Mouse (Mus musculus): Measurements from ENCODE around the gene Tgfbr3. TPM values are rescaled to one million over a fixed set of nuclear protein-coding genes. Genes with fewer than 3 reads are reported as not detected.

The Tgfbr3 gene
- total RNA-seq, 2 experiments from 2014 or later, result 214 to 231 TPM

- DNase-seq (ENCODE audit: low spot score in 2 of 2), result no peak
These were observed 138.1 kb downstream of the Tgfbr3 start for GRCm38 (mm10) chr5:107151320-107151719.

GRCm38 (mm10) chr5:107150555-107151312 is 138.7 kb downstream of the Tgfbr3 start:
- no peak for DNase-seq (ENCODE audit: low spot score in 2 of 2)

- no peak for DNase-seq (ENCODE audit: low spot score in 2 of 2)
These were observed 141.3 kb downstream of the Tgfbr3 start for GRCm38 (mm10) chr5:107147951-107148766.

GRCm38 (mm10) chr5:107147413-107147812 is 142.0 kb downstream of the Tgfbr3 start:
- no peak for DNase-seq (ENCODE audit: low spot score in 2 of 2)

DNA sequence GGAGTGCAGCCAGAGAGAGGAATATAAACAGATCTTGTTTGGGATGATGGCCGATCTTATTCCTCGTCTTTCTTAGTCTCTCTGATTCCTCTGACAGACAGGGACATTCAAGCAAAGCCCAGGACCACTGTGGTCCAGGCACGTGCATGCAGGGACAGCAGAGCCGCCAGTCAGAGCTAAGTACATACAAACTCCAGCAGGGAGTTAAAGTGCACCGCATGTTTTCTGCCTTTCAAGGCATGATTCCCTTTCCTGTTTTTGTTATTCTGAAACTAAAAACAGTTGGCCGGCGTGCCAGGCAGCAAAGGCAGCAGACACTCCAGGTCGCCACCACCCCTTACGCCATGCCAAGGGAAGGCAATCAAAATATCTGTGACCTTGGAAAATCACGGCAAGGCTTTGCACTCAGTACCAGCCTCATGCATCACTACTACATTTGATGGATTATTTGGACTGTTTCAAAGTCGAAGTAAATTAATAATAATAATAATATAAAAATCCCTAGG is 143.3 kb downstream of the Tgfbr3 start:
- no peak for DNase-seq (ENCODE audit: low spot score in 2 of 2)

DNA sequence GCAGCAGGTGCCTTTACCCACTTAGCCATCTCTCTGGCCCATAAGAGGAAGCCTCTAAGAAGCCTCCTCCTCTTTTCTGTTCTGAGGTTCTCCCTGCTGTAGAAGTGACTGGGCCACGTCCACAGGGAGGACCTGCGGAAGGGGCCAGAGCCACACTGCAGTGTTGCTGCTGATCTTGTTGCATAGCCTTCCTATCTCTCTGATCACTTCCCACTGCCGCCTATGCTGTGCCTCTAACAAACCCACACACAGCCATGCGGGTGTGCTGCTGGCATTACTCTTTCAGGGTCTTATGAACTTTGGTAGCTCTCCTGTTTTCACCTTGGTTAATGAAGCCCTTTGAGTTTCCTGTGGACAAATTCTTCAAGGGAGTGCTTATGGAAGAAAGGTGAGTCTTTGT is 144.3 kb downstream of the Tgfbr3 start:
- DNase-seq (ENCODE audit: low spot score in 2 of 2), result no peak

DNA sequence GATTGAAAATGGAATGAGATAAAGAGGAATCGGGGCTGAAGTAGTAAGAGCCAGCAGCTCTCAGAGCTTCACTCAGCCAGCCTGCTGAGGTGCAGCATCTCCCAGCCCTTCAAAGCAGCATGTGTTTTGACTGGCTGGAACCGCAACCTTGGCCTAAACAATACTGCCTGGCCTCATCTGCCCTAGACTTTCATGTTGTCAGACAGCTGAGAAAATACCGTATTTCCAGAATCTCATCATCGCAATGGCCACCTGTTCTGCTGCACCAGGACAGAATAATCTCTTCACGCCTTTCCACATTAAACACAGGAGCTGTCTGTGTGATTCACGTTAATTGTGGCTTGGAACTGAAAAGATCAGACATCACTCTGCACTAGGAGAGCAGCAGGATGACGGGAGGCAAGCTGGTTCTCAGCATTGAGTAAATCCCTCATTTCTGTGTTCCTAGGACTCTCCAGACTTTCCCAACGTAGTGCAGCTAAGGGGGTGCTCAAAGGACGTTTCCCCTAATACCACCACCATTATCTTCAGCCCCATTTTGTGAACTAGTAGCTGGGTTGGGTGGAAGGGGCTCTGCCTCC is 145.1 kb downstream of the Tgfbr3 start:
- no peak for DNase-seq (ENCODE audit: low spot score in 2 of 2)

DNA sequence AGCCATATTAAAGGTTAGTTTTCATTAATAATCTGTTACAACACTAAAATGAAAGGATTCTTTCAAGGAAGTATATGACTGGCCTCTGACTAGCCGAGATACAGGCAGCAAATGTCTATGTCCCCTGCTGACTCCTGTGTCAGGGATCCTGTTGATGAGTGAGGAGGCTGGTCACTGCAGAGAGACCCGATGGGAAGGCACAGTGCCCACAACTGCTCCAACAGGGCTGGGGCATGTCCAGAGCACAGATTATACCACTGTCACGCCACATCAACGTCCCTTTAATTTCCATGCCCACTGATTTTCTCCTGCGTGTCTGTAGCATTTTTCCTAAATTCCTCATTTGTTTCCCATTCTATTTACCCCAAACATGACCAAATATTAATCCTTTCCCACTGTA is 146.0 kb downstream of the Tgfbr3 start:
- DNase-seq (ENCODE audit: low spot score in 2 of 2), result no peak

- no peak for DNase-seq (ENCODE audit: low spot score in 2 of 2)
These were observed 146.6 kb downstream of the Tgfbr3 start for GRCm38 (mm10) chr5:107142791-107143190.

GRCm38 (mm10) chr5:107141375-107141774 is 148.1 kb downstream of the Tgfbr3 start:
- no peak for DNase-seq (ENCODE audit: low spot score in 2 of 2)

GRCm38 (mm10) chr5:107139800-107140651 is 149.4 kb downstream of the Tgfbr3 start:
- DNase-seq (ENCODE audit: low spot score in 2 of 2), result no peak

GRCm38 (mm10) chr5:107133336-107133735 is 156.1 kb downstream of the Tgfbr3 start:
- DNase-seq (ENCODE audit: low spot score in 2 of 2), result no peak

- no peak for DNase-seq (ENCODE audit: low spot score in 2 of 2)
These were observed 157.2 kb downstream of the Tgfbr3 start for GRCm38 (mm10) chr5:107132231-107132630.

DNA sequence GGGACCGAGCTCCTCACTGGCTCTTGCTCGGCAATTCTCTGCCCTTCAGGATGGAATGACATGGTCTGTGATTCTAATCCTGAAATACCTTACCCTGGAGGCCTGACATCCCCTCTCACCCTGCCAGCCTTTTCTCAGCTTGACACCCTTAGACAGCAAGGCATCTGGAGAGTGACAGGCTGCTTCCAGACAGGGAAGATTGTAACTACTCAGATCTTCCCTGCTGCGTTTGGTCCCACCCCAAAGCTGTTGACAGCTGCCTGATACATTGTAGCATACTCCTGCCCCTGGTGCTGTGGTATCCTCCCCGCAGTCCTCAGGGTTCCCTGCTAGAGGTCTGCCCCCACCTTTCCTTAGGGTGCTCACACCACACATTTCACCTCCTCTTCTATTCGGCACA is 160.1 kb downstream of the Tgfbr3 start:
- no peak for DNase-seq (ENCODE audit: low spot score in 2 of 2)

DNA sequence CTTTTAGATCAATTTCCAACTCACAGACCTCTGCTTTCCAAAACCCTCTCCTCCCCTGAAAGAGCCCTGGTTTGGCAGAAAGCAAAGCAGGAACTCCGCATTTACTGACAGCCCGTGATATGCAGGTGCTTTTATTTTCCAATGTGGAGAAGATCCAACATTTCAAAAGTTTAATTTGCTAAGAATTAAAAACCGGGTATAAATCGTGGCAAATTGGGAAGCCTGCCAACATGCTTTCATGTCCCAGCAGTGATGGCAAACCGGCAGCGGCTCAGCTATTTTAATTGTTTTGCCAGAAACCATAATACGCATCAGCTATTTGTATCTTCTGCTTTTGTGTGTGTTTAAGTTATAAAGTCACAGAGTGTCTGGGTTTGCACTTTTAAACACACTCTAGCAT is 162.9 kb downstream of the Tgfbr3 start:
- no peak for DNase-seq (ENCODE audit: low spot score in 2 of 2)

- DNase-seq (ENCODE audit: low spot score in 2 of 2), result no peak
These were observed 164.3 kb downstream of the Tgfbr3 start for GRCm38 (mm10) chr5:107125131-107125530.

DNA sequence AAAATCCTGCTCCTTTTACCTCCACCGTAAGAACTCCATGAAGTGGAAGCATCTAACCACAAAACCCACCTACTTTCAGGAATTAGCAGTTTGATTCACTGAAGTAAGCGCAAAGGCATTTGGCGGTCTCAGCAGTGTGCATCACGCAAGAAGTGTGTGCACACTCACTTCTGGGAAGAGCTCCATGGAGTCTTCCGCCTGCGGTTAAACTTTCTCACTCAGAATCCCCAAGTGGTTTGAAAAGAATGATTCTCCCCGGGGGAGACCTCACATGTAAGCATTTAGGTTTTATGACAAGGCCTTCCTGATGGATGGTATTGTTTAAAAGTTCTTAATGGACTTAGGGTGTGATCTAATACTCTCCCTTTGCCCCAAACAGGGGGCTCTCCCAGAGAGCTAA is 164.9 kb downstream of the Tgfbr3 start:
- DNase-seq (ENCODE audit: low spot score in 2 of 2), result no peak

- DNase-seq (ENCODE audit: low spot score in 2 of 2), result no peak
These were observed 166.8 kb downstream of the Tgfbr3 start for GRCm38 (mm10) chr5:107122622-107123021.

GRCm38 (mm10) chr5:107121086-107121485 is 168.3 kb downstream of the Tgfbr3 start:
- DNase-seq (ENCODE audit: low spot score in 2 of 2), result no peak

DNA sequence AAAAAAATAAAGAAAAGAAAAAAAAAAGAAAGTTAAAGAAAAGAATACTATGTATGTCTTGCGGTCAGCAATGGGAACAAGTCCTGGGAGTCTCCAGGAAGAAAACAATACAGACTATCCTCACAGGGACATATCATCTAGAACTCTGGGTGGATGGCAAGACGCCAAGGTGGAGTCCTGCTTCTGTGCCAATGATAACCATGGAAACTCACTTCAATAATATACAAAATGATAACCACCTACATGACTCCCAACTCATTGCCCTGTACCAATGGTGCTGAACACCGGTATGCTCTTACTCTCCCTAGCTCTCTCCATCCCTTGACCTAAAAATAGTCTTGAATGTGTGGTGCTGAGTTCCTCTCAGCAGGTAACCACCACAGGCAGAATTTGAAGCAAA is 168.8 kb downstream of the Tgfbr3 start:
- DNase-seq (ENCODE audit: low spot score in 2 of 2), result no peak

GRCm38 (mm10) chr5:107119896-107120295 is 169.5 kb downstream of the Tgfbr3 start:
- DNase-seq (ENCODE audit: low spot score in 2 of 2), result no peak

Measured in adrenal gland, postnatal 4 days (tissue).